Mouse (Mus musculus): Measurements from ENCODE around the gene Phip. TPM values are rescaled to one million over a fixed set of nuclear protein-coding genes. Genes with fewer than 3 reads are reported as not detected.

The Phip gene
- polyA plus RNA-seq, 1 experiment from 2014 or later = 81.3 TPM

Other genes with a start within 250 kb of the Phip start
- 38.3 and 41.7 TPM in 2 replicates for gene Irak1bp1, start 146.0 kb downstream of the Phip start, polyA plus RNA-seq (2014; fragmentation: Nextera tagmentation; extraction: Ambion mirVana)
- gene Hmgn3, start 171.2 kb upstream of the Phip start, polyA plus RNA-seq (2014; fragmentation: Nextera tagmentation; extraction: Ambion mirVana) = 139 and 146 TPM in 2 replicates

Data from hindbrain, embryonic 14.5 days (tissue).